Mouse (Mus musculus) cerebellum, adult 9-10 months (tissue): ENCODE measurements around the gene Pum2.
"Not testable (repeated sequence)": the region's sequence is repeated elsewhere in the genome, so short reads cannot be mapped to it uniquely, and the experiment has no call there.

Experiments
- DNase-seq: peaks from one replicate; pipeline ENCODE4 v3.0.0; 2022

Pum2 gene

DNA sequence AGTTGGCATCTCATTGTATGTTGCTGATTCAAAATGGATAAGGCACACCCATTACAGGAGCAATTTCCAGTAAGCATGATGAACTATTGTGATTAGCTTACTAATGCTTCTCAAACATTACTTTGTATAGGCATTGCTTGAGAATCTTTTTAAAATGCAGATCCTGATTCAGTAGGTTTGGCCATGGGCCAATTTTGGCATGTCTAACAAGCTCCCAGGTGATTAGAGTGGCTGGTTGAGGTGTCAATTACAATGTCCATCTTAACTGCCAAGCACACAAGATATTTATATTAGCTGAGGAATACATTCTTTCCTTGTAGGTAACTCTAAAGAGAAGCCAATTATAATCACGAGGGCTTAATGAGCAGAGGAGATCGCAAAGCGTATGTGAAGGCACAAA, 4.1 kb upstream of the Pum2 start:
- DNase-seq = no peak

GRCm38 (mm10) chr12:8673121-8673973, 587 bp upstream of the Pum2 start:
- no peak for DNase-seq

DNA sequence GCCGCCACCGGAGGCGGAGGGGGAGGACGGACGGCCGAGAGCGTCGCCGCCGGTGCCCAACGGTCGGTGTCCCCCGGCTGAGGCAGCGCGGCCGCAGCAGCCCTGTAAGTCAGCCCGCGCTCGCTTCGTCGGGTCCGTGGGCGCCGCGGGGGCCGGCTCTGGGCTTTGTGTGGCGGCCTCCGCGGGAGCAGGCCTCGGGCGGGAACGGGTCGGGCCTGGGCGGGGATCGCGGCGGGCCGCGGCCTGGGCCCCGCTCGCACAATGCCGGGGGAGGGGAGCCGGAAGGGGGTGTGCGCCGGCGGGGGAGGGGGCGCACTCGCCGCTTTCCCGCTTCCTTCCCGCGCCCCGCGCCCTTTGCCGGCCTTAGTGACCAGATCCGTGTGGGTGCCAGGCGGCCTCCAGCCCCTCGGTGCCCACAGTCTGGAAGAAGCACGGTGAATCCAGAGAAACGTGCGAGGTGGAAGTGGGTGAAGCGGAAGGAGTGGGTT, 487 bp downstream of the Pum2 start:
- DNase-seq = no peak

GRCm38 (mm10) chr12:8674891-8675341, 982 bp downstream of the Pum2 start:
- no peak for DNase-seq

- peak; percentile 34 for DNase-seq
Observed at GRCm38 (mm10) chr12:8675361-8675760, 1.4 kb downstream of the Pum2 start.

DNA sequence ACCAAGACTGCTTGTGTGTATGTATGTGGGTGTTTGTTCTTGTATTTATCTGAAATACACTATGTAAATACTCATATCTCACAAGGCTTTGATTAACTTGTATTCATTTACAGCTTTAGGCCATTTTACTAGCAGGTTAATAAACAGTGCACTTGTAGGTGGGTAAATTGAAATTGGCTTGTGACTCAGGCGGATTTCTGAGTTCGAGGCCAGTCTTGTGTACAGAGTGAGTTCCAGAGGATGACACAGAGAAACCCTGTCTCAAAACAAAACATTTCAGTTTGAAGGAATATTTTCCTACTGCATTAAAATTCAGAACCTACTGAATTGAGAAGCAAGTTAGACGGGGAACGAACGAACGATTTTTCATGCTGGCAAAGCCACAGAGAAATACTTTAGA, 2.4 kb downstream of the Pum2 start:
- no peak for DNase-seq

DNA sequence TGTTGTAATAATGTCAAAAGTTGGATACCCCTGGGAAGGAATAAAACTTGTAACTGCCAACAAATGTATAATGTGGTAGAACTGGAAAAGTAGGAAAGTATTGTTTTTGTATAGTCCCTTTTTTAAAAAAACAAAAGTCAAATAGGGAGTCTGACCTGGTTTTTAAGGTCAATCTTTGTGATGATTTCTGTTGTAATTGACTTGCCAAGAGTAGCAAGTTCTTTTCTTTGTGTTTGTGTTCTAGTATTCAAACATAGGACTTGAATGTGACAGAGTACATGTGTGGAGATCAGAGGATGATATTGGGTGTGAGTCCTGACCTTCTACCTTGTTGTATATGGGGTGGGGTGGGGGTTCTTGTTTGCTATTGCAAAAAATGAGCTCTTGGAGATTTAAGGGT, 4.0 kb downstream of the Pum2 start:
- DNase-seq = no peak

DNA sequence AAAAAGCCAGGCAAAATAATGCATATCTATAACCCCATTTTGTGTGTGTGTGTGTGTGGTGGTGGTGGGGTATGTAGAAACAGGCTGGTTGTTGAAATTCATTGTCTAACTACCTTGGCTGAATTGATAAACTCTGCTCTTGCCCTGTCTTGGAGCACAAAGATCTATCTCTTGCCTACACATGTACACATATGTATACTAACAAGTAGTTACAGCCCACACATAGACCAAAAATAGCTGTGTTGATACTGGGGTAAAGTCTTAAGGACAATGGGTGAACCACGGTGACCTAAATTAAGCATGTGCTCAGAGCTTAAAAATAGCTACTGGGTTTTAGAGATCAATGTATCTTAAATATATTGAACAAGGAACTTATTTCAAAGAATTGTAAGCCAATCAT, 10.3 kb downstream of the Pum2 start:
- no peak for DNase-seq

- DNase-seq = no peak
Observed at GRCm38 (mm10) chr12:8685036-8685435, 11.1 kb downstream of the Pum2 start.

DNA sequence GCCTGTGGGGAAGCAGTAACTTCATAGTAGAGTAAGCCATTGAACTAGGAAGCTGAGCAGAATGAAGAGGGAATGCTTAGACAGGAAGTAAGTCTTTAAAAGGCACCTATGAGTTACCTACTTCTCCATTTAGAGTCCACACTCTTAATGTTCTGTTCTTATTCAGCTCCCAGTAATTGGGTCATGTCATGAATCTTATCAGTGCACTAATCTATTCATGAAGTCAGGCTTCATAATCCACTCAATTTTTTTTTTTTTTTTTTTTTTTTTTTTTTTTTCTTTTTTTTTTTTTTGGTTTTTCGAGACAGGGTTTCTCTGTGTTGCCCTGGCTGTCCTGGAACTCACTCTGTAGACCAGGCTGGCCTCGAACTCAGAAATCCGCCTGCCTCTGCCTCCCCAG, 15.9 kb downstream of the Pum2 start:
- DNase-seq = not testable (repeated sequence)

GRCm38 (mm10) chr12:8698895-8699294, 25.0 kb downstream of the Pum2 start:
- DNase-seq = peak; percentile 60

GRCm38 (mm10) chr12:8703988-8704387, 30.1 kb downstream of the Pum2 start:
- DNase-seq = no peak

DNA sequence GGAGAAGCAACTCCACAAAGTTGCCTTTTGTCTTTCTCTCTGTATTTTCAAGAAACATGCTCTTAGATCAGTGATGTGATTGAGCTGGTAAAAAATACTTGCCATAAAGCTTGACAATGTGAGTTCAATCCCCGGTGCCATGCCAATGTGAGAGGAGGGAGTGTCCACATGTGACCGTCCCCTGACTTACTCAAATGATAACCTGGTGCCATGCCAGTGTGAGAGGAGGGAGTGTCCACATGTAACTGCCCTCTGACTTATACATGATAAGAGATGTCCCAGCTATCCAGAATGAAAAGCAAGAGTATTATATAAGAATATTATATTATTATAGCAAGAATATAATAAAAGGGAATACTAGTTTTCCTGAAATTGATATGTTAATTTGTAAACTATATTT, 34.9 kb downstream of the Pum2 start:
- no peak for DNase-seq

- DNase-seq = no peak
Observed at GRCm38 (mm10) chr12:8712665-8713064, 38.7 kb downstream of the Pum2 start.

- DNase-seq = no peak
Observed at GRCm38 (mm10) chr12:8716093-8716492, 42.2 kb downstream of the Pum2 start.

GRCm38 (mm10) chr12:8726890-8727289, 53.0 kb downstream of the Pum2 start:
- DNase-seq = no peak

DNA sequence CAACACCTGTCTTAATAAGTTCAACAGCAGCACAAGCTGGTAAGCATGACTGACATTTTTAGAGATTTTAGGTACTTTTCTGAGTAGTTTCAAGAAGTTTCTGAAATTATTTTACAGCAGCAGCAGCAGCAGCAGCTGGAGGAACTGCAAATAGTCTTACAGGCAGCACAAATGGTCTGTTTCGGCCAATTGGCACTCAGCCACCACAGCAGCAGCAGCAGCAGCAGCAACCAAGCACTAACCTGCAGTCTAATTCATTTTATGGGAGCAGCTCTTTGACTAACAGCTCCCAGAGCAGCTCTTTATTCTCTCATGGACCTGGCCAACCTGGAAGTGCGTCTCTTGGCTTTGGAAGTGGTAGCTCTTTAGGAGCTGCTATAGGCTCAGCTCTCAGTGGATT, 54.8 kb downstream of the Pum2 start:
- no peak for DNase-seq

DNA sequence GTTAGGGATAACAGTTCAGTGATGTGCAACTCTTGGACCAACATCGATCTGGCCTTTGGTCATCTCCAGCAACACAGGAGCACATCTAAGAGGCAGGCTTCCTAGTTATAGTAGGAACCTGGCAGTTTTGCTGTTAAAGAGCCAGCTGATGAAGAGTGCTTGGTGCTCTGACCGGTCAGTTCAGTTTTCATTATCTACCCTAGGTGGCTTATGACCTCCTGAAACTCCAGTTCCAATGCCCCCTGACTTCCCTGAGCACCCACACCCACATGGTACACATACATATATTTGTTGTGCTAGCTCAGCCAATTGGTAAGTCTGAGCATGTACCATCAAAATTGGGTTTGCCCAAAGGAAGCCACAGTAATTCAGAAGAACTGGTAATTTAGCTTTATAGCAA, 79.7 kb downstream of the Pum2 start:
- DNase-seq = no peak

DNA sequence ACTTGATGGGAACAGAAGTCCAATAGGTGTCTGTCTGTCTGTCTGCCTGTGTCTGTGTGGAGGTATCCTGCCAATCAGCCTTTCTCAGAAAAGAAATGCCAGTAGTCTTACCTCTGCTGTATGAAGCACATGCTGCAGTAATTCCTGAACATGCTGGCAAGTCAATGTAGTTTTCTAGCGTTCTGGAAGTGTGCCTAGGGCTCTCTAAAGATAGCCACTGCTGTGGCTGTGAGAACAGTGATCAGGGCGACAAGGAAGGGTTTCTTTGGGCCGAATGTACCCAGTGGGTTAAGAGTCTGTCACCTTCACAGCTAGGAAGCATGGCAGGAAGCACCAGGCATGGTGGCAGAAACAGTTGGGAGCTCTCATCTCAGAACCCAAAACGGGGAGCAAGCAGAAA, 80.2 kb downstream of the Pum2 start:
- peak; percentile 22 for DNase-seq

DNA sequence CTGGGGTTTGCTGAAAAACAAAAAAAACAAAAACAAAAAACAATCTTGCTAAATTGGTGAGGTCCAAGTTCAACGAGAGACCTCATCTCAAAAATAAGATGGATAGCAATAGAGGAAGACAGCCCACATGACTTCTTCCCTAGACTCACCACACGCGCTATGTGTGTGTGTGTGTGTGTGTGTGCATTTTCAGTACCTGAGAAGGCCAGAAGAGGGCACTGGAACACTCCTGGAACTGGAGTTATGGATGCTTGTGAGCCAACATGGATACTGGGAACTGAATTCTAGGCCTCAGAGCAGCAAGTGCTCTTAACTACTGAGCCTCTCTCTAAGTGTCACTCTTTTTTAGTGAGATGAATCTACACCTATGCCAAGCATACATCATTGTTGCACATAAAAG, 84.1 kb downstream of the Pum2 start:
- DNase-seq = no peak

- DNase-seq = no peak
Observed at GRCm38 (mm10) chr12:8759115-8759514, 85.2 kb downstream of the Pum2 start.

GRCm38 (mm10) chr12:8759779-8760178, 85.8 kb downstream of the Pum2 start:
- no peak for DNase-seq

DNA sequence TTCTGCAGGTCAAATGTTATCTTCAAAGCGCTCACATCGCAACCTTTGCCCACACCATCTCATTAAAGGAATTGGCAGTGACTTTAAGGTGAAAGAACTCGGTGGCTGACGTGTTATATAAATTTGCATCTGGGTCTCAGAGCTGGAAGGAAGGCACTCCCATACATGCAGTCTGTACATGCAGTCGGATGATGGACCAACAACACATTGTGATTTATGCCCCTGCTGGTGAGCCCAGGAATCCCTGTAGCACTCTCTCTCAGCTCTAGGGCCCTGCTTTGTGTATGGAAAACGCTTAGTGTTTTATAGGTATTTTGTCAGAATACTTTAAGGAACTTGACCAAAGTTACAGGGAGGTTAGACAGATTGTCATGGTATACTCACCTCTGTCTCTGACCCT, 86.6 kb downstream of the Pum2 start:
- DNase-seq = no peak

DNA sequence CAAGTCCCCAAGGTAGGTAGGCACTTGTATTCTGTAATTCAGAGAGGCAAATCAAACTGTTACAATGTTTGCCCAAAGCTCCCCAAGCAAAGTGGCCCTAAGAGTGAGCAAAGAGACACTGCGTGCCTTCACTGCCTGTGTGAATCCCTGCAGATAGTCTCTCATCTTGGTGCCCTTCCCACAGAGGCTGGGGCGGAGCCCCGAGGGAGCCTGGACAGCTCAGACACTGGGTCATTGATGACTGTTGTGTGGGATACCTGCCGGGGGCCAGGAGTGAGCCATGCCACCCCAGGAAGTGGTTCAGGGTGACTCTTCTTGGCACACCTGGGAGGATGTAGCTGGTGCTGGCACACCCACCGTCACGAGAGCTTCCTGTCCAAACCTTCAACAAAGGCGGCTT, 87.1 kb downstream of the Pum2 start:
- no peak for DNase-seq

GRCm38 (mm10) chr12:8762667-8763066, 88.7 kb downstream of the Pum2 start:
- no peak for DNase-seq
